Mouse (Mus musculus) forebrain, embryonic 14.5 days (tissue): ENCODE measurements around the gene Akt1. TPM values are rescaled to one million over a fixed set of nuclear protein-coding genes. Genes with fewer than 3 reads are reported as not detected.

ENCODE experiments used
- ATAC-seq: fragments of 200-750 bp; cut with Nextera tagmentation; 2 replicates; pipeline ENCODE4 v1.8.0; 2017; ENCODE audit warnings: mild to moderate bottlenecking, moderate library complexity
- DNase-seq: peaks from one replicate; pipeline ENCODE4 v3.0.0-alpha.2; 2015; ENCODE audit warnings: low spot score
- H3K27ac ChIP-seq: fragments of 300-500 bp; sonication (generic); 2 replicates; pipeline ENCODE4 v1.5.1; 2014; ENCODE audit warnings: low read depth, mild to moderate bottlenecking, control low read depth, low read length, moderate library complexity
- H3K27me3 ChIP-seq: fragments of 300-500 bp; sonication (generic); replicated peaks from 2 replicates; pipeline ENCODE4 v1.6.1; 2014; ENCODE audit warnings: low read length, control low read depth, mixed read lengths; ENCODE audit not compliant: control insufficient read depth, insufficient read depth
- H3K36me3 ChIP-seq: fragments of 300-500 bp; sonication (generic); 2 replicates; pipeline ENCODE4 v1.6.1; 2014; ENCODE audit warnings: low read length, control low read depth; ENCODE audit not compliant: control insufficient read depth, insufficient read depth
- H3K4me1 ChIP-seq: fragments of 300-500 bp; sonication (generic); 2 replicates; pipeline ENCODE4 v1.6.1; 2014; ENCODE audit warnings: antibody characterized with exemption, low read length, control low read depth; ENCODE audit not compliant: control insufficient read depth, insufficient read depth
- H3K4me2 ChIP-seq: fragments of 300-500 bp; sonication (generic); 2 replicates; pipeline ENCODE4 v1.6.1; 2014; ENCODE audit warnings: mild to moderate bottlenecking, control low read depth, low read length
- H3K4me3 ChIP-seq: fragments of 300-500 bp; sonication (generic); 2 replicates; pipeline ENCODE4 v1.5.1; 2014; ENCODE audit warnings: low read depth, low read length, control low read depth
- H3K9ac ChIP-seq: fragments of 300-500 bp; sonication (generic); 2 replicates; pipeline ENCODE4 v1.6.1; 2014; ENCODE audit warnings: mild to moderate bottlenecking, low read length, control low read depth, moderate library complexity
- H3K9me3 ChIP-seq: fragments of 300-500 bp; sonication (generic); replicated peaks from 2 replicates; pipeline ENCODE4 v1.6.1; 2016; ENCODE audit warnings: low read length, control low read depth, mixed read lengths; ENCODE audit not compliant: control insufficient read depth
- WGBS: fragments of 180-500 bp; shearing (Covaris S2); extraction: QIAGEN DNeasy Blood & Tissue Kit; methylation state at CpG from one replicate; pipeline ENCODE4 v1.1.7; 2014; 5-methylcytosine and 5-hydroxymethylcytosine counted together
- polyA plus RNA-seq: library from polyadenylated mRNA; unstranded; fragments of >200 nt; fragmentation: Nextera tagmentation; extraction: Ambion mirVana; gene quantifications from 2 replicates; pipeline ENCODE4 v1.2.1, GENCODE M21; 2014

Akt1 gene
- polyA plus RNA-seq, 1 experiment from 2014 or later = 65.4 TPM

DNA sequence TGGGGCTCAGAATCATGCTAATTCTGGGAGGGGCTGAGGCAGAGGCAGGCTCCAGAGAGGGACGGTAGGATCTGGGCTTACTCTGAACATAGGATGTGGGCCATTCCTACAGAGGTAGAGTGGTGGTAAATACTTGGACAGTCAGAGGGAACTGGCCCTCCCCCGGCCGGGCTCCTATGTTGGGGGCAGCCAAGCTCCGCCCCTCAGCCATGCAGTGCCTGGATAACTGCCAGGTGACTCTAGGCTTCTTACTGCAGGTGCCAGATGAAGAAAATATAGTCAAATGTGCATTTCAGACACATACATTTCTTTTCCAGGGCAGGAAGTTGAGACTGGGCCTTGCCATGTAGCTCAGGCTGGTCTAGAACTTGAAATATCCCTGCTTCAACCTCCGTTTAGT, 2.4 kb upstream of the Akt1 start:
- H3K4me3 ChIP-seq = no peak overlapping the region

DNA sequence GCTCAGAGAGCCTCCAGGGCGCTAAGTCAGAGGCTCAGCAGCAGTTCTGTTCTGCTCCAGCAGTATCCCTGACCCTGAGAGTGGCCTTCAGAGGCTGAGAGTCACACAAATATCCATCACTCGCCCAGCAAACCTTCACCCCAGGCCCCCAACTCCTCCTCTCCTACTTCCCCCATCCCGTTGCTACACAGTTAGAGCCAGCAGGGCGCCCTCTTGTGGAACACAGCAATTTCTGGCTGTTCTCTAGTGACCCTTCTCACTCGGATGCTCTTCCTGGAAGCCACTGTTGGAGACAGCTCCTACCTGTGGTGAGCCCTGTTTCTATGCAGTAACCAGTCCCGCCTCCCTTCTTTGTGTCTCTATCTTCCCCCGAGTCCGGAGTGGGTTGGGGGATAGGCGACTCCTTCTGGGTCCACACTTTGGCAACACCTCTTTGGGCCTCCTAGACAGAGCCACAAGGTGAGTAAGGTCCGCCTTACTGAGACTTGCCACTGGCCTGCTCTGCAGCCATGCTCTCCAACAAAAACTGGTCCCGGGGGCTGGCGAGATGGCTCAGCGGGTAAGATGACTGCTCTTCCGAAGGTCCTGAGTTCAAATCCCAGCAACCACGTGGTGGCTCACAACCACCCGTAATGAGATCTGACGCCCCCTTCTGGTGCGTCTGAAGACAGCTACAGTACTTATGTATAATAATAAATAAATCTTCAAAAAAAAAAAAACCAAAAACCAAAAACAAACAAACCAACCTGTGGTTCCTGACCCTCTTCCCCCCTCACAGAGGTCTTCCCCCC, 756 bp upstream of the Akt1 start:
- H3K9ac ChIP-seq = peak overlapping the region; percentile 35; the same call in 1 of the 2 replicates
- H3K36me3 ChIP-seq = peaks cover 9% of the 10 kb centered on the region
- H3K4me2 ChIP-seq = peak overlapping the region; percentile 91
- peaks cover 29% of the 10 kb centered on the region for H3K4me1 ChIP-seq
- DNase-seq = peak; percentile 91
- peaks cover 27% of the 10 kb centered on the region for H3K27me3 ChIP-seq
- 15% methylated on average over 18 of the region's 18 CpGs for WGBS
- ATAC-seq = peak; percentile 42; the same call in 1 of the 2 replicates
- H3K9me3 ChIP-seq = no peaks in the 10 kb centered on the region
- peak overlapping the region; percentile 94; the same call in 1 of the 2 replicates for H3K27ac ChIP-seq
- peak overlapping the region; percentile 93 for H3K4me3 ChIP-seq

More for the DNA sequence above, 2.4 kb upstream of the Akt1 start:
- 55% methylated on average over 5 of the region's 5 CpGs for WGBS
- Histone ChIP-seq H3K9me3 (no peaks in the 10 kb centered on the region), H3K4me1 (peaks cover 23% of the 10 kb centered on the region), H3K27ac (no peak overlapping the region), H3K36me3 (no peaks in the 10 kb centered on the region), H3K27me3 (peaks cover 28% of the 10 kb centered on the region), H3K9ac (no peak overlapping the region), H3K4me2 (no peak overlapping the region)
- peak; percentile 23 for DNase-seq
- no peak for ATAC-seq

GRCm38 (mm10) chr12:112673576-112674091, 1.1 kb downstream of the Akt1 start:
- ATAC-seq (peak; percentile 33), DNase-seq (peak; percentile 64)
- Histone ChIP-seq H3K9ac (peak overlapping the region; percentile 99), H3K4me2 (peak overlapping the region; percentile 91), H3K4me1 (peaks cover 24% of the 10 kb centered on the region), H3K4me3 (peak overlapping the region; percentile 93), H3K9me3 (no peaks in the 10 kb centered on the region), H3K27me3 (0 out of 2 replicates have a peak, but pooled peaks cover 11% of the 10 kb centered on the region), H3K27ac (peak overlapping the region; percentile 94), H3K36me3 (peaks cover 27% of the 10 kb centered on the region)
- WGBS = under 1% methylated on average over 49 of the region's 68 CpGs

DNA sequence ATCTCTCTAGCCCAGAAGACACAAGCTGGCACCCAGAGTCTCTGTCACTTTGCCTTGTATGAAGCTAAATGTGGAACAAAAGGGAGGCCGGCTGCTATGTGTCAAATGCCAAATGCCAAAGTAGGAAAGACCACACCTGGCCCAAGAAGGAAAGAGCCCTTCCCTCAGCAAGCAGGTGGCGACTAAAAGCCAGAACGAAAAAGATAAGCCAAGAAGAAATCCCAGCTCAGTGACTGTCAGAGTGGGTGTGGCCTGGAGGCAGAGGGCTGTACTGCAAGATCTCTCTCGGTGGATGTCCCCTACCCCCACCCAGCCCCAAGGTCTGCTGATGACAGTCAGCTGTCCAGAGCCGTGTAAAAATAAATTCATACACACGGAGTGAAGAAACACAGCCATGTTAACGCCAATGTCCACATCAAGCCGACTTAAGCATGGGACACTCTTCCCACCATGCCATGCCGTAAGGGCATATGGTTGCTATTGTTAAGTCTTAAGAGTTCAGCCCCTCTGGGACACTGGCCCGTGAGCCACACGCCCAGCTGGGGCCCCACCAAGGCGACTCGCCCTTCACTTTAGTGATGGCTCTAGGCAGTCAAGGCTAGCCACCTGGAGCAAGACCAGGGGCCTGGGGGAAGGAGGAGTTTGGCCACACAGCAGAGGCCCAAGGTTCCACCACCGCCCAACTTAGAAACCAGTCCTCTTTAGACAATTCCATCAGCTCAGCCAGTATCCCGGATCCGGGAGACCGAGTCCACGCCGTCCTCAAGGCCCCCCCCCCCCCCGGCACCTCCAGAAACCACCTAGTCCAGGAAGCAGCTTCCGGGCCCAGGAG, 1.7 kb downstream of the Akt1 start:
- peak overlapping the region; percentile 94 for H3K27ac ChIP-seq
- peak; percentile 44 for ATAC-seq
- peak overlapping the region; percentile 91 for H3K4me2 ChIP-seq
- peak; percentile 53 for DNase-seq
- H3K4me3 ChIP-seq = peak overlapping the region; percentile 93
- H3K36me3 ChIP-seq = peaks cover 33% of the 10 kb centered on the region
- WGBS = 6% methylated on average over 21 of the region's 21 CpGs
- H3K9ac ChIP-seq = peak overlapping the region; percentile 99
- H3K4me1 ChIP-seq = peaks cover 18% of the 10 kb centered on the region
- H3K27me3 ChIP-seq = 0 out of 2 replicates have a peak, but pooled peaks cover 4% of the 10 kb centered on the region
- no peaks in the 10 kb centered on the region for H3K9me3 ChIP-seq

DNA sequence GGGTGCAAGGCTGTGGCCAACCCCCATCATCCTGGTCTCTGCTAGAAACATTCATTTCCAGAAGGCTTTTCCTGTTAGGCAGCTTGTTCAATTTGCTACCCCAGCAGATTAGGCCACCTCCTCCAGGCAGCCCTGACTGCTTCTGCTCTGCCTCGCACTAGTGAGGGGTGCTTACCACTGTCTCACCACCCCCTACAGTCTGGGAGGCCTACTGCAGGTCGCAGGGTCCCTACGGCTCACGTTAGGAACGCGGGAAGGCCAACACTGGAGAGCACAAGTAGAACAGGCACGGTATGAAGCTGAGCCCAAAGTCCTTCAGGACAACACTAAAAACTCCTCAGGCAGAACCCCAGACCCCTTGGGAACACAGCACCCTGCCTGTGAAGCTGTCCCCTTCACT, 2.8 kb downstream of the Akt1 start:
- H3K9me3 ChIP-seq = no peaks in the 10 kb centered on the region
- ATAC-seq (no peak), DNase-seq (no peak)
- H3K27me3 ChIP-seq = no peaks in the 10 kb centered on the region
- H3K4me3 ChIP-seq = no peak overlapping the region
- H3K27ac ChIP-seq = no peak overlapping the region
- peak overlapping the region; percentile 91; the same call in 1 of the 2 replicates for H3K4me2 ChIP-seq
- H3K4me1 ChIP-seq = peaks cover 18% of the 10 kb centered on the region
- H3K36me3 ChIP-seq = peaks cover 44% of the 10 kb centered on the region
- 0 out of 2 replicates have a peak overlapping the region, but pooled peaks have one; percentile 1 for H3K9ac ChIP-seq
- 85% methylated on average over 7 of the region's 7 CpGs for WGBS

DNA sequence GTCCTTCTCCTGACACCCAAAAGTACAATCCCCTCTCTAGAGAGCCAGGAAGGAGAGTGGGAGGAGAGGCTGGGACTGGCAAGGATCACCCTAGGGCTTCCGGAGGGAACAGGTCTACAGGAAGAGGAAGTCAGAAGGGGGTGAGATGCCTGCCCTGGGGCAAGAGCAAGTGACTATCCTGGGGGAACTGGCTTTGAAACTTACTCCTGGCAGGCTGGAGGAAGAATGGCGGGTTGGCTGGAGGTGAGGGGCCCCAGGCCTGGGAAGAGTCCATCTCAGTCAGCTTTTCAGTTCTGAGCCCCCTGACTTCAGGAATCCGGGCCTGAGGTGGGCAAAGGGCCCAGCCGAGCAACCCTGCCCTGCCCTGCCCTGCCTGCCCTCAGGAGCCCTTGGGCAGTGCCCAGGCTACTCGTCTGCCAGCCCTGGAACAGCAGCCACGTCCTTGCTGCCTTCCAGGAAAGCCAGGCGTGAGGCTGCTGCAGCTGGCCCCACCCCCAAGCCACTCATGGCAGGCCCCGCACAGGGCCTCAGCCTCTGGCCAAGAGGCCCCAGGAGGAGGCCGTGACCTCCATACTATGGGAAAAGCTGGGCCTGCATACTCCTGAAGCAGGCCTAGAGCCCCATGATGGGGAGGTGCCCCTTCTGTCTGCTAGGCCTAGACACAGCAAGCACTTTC, 3.8 kb downstream of the Akt1 start:
- no peaks in the 10 kb centered on the region for H3K27me3 ChIP-seq
- no peak overlapping the region for H3K4me3 ChIP-seq
- H3K9ac ChIP-seq = 0 out of 2 replicates have a peak overlapping the region, but pooled peaks have one; percentile 4
- H3K9me3 ChIP-seq = no peaks in the 10 kb centered on the region
- DNase-seq (no peak), ATAC-seq (no peak)
- H3K36me3 ChIP-seq = peaks cover 50% of the 10 kb centered on the region
- H3K27ac ChIP-seq = no peak overlapping the region
- peaks cover 23% of the 10 kb centered on the region for H3K4me1 ChIP-seq
- H3K4me2 ChIP-seq = no peak overlapping the region
- 58% methylated on average over 9 of the region's 9 CpGs for WGBS

GRCm38 (mm10) chr12:112667619-112668297, 6.9 kb downstream of the Akt1 start:
- Histone ChIP-seq H3K4me3 (no peak overlapping the region), H3K4me2 (no peak overlapping the region), H3K9me3 (no peaks in the 10 kb centered on the region), H3K36me3 (peaks cover 61% of the 10 kb centered on the region), H3K9ac (no peak overlapping the region), H3K27ac (no peak overlapping the region), H3K4me1 (peaks cover 42% of the 10 kb centered on the region), H3K27me3 (no peaks in the 10 kb centered on the region)
- 86% methylated on average over 10 of the region's 10 CpGs for WGBS
- no peak for ATAC-seq
- no peak for DNase-seq
